Mouse (Mus musculus) C2C12 (cell line): ENCODE data around the gene Mcrip1.

ENCODE experiments used
- CTCF ChIP-seq: IDR thresholded peaks from one replicate; pipeline ENCODE4 v1.5.1; 2011; ENCODE audit not compliant: control insufficient read depth, insufficient read depth, insufficient read length
- MAX ChIP-seq: IDR thresholded peaks from one replicate; pipeline ENCODE4 v1.6.1; 2011; ENCODE audit warnings: mild to moderate bottlenecking, control low read depth

DNA sequence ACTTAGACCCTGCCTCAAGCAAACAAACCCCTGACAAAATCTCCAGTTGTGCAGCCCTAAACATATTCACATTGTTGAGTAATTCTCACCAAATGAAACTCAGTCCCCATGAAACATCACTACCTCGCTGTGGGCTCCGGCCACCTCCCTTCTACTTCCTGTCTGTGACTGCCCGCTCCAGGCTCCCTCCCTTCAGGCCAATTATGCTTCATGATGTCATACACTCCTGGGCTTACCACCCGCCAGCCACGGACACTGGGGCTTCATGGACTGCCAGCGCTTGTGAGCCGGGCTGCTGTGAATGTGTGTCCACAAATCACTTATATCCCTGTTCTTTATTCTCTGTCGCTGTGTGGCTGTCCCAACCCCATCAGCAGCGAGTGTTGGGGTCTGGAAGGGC is 29.8 kb downstream of the Mcrip1 start:
- TF ChIP-seq CTCF = no peak
- no peak for TF ChIP-seq MAX
